Mouse (Mus musculus) hematopoietic stem cell, adult 5-6 weeks (primary cell): ENCODE data around the gene 1700017B05Rik. TPM values are rescaled to one million over a fixed set of nuclear protein-coding genes. Genes with fewer than 3 reads are reported as not detected.

Source experiments
- ATAC-seq, 2 experiments: fragments of 125-278 bp in 1 of 2; replicated peaks in 1 of 2; 2 replicates each; pipeline ENCODE4 v1.8.0; 2016 to 2017; ENCODE audit warnings: inconsistent platforms in 2 of 2, mild to moderate bottlenecking in 2 of 2, moderate number of reproducible peaks in 2 of 2, low read depth in 1 of 2, moderate TSS enrichment in 1 of 2; ENCODE audit not compliant: low FRiP score in 2 of 2, poor library complexity in 2 of 2, severe bottlenecking in 2 of 2, insufficient read depth in 1 of 2, low TSS enrichment in 1 of 2
- total RNA-seq: library from RNA; stranded (forward); fragments of 172-1452, 232-1000 nt; gene quantifications from 2 replicates; pipeline ENCODE4 v1.2.3, GENCODE M21; 2017

Gene 1700017B05Rik
- total RNA-seq, 1 experiment from 2014 or later: 26.4 TPM

DNA sequence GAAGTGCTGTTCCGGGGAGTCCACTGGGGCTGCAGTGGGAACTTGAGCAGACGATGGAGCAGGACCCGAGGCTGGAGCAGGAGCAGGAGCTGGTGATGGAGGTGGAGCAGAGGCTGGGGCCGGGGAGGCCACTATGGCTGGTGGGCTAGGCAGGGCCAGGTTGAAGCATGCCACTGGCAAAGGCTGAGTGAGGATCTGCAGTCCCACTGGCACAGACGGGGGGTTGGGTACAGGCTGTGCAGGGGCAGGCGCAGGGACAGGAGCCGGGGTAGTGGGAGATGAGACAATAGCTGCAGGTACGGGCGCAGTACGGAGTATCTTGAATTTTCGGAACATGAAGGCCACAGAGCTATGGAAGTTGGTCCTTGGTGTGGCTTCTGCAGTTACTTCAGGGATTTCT is 5.6 kb downstream of the 1700017B05Rik start:
- no peak for ATAC-seq

DNA sequence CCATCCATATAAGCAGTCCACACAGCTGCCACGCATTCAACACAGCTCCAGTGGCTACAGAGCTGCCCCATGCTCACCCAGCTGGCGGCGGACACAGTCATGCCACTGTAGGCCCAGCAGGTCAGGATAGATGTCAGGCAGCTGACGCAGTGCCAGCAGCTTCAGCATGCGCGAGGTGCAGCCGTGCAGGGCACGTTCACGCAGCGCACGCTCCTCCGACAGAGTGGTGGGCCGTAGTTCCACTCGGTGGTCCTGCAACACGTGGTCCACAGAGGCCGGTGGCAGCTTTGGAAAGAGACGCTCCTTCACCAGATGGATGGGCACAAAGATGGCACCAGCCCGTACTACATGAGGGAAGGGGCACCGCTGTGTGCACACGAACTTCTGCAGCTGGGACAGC is 6.1 kb downstream of the 1700017B05Rik start:
- no peak for ATAC-seq

DNA sequence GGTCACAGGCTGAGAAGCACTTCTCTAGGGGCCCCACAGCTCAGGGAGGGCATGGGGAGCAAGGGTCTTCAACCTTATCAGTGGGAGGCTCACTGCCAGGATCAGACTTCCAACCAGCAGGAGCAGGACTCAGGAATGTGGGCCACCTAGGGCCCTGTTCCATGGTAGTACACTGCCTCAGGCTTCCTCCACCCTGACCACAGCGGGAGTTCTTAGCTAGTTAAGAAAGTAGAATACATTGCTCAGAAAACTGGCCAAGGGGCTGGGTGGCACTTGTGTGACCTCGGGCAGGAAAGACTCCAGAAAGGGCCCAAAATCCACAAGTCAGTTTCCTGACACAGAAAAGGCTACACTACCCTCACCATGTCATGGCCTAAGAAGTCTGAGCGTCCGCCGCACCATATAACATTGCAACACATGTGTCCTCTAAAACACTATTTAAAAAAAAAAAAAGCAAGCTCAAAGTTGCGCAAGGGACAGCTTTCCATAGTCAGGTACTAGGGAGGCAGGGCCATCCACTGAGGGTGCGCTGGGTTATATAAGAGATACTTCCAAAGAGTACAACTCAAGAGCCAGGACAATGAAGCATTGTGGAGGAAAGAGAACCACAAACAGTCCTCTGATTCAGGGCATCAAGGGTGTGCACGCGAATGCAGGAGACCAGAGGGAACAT is 7.5 kb downstream of the 1700017B05Rik start:
- no peak for ATAC-seq

DNA sequence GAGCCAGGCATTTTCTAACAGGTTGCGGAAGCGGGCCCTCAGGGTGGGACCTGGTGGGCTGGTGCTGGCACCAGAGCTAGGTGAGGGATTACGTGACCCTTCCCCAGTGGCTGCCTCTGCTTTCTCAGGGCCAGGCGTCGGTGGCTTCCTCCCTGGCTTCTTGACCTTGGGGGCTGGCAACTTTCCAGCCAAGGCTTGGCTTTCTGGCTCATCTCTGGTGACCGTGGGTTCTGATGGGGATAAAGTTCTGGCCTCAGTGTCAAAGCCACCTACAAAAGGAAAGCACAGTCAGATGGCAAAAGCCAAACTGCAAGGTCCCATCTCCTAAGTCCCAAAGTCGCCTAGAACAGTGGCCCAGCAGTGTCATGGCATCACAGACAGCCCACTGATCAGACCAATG is 8.4 kb downstream of the 1700017B05Rik start:
- no peak for ATAC-seq

DNA sequence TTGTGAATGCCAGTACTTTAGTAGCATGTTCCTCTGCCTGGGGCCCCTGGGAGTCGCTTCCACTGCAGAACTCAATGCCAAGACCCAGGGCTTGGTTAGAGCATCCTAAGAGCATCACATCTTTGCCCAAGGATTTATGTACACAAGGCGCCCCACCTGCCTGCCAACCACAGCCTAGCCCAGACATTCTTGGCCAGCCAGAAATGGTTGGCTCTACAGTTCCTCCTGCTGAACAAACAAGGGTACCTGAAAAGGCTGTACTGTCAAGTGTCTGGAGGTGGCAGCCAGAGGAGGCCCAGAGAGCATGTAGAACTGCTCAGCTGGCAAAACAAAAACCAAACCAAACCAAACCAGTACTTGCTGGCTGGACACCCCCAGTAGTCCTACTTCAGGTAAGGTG is 11.3 kb downstream of the 1700017B05Rik start:
- no peak for ATAC-seq

DNA sequence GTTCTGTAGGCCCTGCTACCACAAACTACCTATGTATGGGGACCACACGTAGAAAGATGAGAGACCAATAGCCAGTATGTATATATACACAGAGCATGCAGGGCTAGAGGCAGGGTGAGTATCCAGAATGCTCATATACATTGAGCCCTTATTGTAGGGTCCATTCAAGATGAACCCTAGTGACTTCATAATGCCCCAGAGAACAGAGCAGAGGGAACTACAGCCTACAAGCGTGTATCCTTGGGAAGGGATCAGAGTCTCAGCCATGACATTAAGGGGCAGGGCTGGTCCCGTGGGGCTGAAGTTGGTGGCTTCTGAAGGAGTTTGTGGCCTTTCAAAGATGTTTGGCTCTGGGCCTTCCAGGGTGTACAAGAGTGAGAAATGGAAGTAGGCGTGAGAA is 12.4 kb downstream of the 1700017B05Rik start:
- no peak for ATAC-seq

DNA sequence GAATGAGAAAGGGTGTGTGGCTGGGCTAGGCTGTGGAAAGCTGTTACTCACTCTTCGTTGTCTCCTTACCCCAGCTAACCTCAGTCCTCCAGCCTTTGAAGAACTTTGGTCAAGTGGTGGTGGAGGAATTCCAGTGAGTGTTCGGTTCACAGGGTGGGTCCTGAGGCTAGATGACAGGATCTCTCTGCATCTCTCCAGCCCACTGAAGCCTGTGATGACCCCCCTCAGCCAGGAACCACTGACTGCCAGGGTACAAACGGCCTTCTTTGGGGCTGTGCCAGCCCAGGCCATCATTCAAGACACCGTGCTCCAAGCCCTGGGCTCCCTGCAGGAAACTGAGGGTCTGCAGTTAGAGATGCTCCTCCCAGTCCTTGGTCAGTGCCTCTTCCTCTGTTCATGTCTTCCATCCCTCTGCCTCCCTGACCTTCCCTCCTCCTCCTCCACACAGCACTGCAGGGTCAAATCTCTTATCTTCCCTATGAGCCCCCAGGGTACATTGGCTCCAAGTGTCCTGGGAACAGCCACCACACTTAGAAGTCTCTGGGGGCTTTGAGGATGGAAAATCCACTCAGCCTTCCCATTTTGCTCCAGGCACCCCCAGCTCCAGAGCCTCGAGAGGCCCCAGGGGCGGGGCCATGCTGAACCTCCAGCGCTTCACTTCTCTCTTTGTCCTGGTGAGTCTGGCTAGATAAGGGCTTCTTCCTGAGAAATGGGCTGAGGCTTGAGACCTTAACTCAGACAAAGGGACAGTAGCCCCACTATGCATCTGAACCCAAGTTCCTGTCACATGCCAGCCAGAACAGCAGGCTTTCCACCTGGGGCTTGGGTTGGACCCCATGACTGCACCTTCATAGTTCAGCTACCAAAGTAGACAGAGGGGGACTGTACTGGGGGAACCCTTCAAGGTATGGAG is 14.1 kb downstream of the 1700017B05Rik start:
- ATAC-seq: no peak

DNA sequence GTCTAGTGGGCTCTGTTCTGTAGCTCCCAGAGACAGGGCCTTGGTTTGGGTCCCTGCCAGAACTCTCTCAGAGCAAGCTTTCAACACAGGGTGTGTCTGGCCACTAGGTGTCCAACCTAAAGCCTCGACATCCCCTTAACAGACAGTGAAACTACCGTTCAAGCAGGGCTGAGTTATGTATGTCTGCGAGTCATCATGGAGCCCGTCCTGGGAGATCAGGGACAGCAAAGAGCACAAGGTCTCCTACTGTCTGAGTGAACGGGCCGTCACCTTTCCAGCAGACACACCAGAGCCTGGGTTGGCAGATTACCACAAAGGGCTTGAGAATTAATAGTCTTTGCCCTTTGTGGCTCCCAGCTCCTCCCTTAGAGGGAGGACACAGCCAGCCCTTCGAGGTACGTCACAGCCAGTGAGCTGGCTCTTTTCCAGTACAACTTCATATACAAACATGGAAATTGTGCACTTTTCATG is 15.2 kb downstream of the 1700017B05Rik start:
- 0 out of 4 replicates have a peak, but pooled peaks have one; percentile 16 to 19 for ATAC-seq

DNA sequence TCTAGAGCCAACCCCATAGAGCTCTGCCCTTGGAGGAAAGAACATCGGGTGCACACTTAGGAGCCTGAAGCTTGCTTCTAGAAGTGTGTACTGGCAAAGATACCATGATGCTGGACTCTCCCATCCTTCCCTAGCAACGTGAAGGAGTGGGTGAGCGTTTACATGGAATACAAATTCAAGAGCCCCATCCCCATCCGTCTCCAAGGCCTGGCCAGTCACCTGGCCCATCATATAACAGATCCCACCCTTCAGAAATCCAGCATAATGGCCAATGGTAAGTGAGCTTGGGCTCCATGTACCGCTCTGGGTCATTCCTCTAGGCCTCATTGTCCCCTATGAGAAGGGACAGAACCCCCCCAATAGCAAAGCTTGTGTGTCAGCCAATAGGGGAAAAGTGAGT is 15.9 kb downstream of the 1700017B05Rik start:
- no peak for ATAC-seq

DNA sequence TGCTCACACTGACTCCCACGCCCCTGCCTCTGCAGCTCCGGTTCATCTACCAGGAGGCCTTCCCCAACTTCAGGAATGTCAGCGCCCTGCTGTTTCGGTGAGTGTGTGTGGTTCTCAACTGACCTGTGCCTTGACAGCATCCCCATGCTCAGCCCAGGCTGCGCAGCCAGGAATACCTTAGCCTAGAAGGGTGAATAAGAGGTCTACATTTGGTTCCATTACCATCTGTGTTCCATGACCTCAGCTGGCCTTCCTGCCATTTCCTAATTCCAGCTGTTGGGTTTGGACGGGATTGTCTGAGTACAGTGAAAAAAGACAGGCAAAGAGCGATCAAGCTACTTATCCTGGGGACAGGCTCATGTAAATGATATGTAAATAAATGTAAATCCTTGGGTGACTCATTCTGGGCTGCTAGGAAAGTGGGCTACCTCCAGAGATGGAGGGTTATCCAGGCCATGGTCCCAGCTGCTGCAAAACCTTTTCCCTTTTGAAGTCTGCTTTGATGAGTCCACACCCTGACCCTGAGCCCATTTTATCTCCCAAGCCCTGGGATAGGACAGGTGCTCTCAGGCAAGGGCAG is 18.2 kb downstream of the 1700017B05Rik start:
- ATAC-seq: no peak

DNA sequence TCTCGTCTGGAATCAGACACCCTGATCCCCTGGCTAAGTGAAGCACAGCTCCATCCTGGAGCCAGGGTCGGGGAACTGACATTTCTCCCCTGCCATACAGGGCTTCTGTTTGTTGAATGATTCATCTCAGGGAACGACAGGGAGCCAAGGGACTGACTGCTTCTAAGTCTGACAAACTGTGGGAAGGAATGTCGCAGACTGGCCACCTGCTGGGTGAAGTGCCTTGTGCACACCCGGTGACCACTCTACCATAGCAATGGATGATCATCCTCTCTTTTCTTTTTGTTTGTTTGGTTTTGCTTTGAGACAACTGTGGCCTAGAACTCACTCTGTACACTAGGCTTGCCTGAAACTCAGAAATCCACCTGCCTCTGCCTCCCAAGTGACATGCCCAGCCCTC is 19.5 kb downstream of the 1700017B05Rik start:
- ATAC-seq: no peak

DNA sequence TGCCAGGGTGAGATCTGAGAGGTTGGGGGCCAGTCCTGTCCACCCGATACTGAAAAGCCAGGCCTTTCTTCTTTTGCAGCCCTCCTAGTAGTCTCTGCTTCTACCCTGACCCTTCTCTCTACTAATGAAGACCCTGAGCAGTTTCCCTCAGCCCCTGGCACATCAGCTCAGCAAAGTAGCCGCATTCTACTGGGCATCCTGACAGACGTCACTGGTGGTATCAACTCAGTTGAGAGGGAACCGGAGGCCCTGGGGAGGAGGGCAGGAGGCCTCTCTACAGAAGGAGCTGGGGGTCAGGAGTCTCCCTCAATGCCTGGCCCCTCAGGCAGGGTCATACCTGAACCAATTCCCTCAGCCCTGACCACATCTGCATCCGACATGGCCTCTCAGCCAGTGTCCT is 21.3 kb downstream of the 1700017B05Rik start:
- ATAC-seq: no peak

DNA sequence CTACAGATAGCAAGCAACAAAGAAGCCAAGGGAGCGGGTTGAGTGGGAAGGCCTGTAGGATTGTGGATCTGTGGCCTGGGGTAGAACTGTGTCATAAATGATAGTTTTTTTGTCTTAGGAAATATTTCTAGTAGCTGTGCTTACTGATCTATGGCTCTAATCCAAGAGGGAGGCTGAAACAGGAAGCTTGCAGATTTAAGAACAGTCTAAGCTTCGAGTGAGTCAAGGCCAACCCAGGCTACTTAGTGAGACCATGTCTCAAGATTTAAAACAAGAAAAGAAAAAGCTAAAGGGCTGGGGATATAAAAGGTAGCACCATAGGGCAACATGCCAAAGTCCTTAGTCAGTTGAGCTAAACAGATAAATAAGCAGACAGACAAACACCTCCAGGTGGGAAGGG is 24.2 kb downstream of the 1700017B05Rik start:
- no peak for ATAC-seq

DNA sequence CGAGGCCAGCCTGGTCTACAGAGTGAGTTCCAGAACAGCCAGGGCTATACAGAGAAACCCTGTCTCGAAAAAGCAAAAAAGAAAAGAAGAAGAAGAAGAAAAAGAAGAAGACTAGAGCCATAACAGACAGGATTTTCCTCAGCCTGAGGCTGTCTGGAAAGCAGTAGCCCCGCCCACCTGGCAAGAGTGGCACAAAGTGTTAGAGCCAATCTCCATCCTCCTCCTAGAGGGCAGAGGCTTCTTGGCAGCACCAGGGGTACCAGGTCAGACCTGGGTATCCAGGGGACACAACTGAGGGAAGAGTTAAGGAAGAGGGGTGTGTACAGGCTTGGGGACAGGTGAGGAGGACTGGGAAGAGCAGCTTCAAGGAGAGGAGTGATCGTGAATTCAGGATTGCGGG is 24.7 kb downstream of the 1700017B05Rik start:
- no peak for ATAC-seq

DNA sequence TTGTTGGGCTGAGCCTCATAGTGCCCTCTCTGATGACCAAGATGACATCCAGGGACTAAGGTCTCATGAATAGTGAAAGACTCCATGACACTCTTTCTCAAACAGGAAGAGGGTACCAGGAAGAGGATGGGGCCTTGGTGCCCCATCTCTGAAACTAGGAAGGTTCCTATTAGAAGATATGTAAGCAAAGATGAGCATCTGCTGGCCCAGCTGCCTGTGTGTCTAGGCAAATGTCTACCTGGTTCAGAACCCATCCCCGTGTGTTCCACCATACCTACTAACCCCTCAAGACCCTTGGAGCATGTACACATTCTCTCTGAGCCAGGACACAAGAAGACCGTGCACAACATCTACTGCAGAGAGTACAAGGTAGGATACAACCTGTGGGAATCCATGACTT is 26.2 kb downstream of the 1700017B05Rik start, which contains the start of gene Trcg1:
TSS of gene Trcg1 (plus strand) at position 301 of the 400 bp plus-strand sequence.
- no peak for ATAC-seq

DNA sequence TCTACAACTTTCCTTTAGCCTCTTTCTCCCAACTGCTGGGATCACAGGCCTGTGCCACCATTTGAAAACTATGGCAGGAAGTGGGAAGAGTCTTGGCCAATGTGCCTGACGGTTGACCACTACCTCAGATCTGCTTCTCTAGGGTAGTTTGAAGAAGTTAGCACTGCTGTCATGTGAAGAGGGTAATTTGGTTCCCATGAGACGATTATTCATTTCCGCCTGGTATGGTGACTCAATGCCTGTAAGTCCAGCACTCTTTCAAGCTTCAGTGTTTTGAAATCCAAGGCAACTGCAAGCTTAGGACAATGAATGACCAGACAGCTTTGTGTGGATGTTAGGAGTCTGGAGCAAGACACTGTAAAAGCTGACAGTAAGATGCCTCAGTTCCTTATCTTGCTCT is 28.6 kb downstream of the 1700017B05Rik start:
- 0 out of 4 replicates have a peak, but pooled peaks of 1 of the 2 experiments have one; percentile 9 for ATAC-seq

DNA sequence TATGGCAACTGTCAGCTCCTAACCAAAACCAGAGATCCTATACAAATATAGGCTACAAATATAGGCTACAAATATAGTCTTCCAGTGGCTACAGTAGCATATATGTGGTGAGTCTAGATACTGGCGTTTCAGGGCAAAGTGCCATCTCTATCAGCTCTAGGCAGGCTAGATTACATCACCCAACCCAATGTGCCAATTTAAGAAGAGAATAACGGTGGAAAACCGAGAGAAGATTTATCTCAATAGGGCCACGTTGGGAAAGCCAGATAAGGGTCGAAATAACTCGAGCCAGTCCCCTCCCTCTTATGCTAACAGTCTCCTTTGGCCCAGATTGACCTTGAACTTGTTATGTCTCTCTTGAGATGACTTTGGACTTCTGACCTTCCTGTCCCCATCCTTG is 29.3 kb downstream of the 1700017B05Rik start:
- no peak for ATAC-seq

DNA sequence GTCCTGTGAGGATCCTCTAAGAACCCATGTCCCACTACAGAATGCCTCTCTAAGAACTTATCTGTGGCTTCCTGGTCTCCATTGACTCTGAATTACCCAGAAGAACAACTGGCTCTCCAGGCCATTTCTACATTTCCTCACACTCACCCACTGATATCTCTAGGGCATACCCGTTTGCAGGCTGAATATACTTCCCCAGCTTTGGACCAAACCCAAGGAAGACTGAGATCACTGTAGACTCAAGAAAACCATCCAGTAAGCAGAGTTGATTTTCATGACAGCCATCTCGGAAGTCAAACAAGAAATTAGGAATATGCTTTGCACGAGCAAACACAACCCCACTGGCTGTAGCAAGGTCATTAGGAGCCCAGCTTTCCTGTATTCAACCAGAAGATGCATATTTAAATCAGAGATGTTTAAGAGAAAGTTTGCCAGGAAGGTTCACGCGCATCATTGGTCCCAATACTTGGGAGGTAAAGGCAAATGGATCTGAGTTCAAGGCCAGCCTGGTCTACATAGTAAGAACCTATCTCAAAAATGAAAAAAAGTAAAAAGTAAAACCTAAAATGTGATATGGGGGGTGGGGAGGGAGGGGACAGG is 30.0 kb downstream of the 1700017B05Rik start:
- no peak for ATAC-seq
